Mouse (Mus musculus) MEL-GATA-1-ER (cell line): ENCODE results near the gene Rtn1.

Experiments used
- DNase-seq: peaks from one replicate; pipeline ENCODE4 v3.0.0-alpha.2; 2012; ENCODE audit warnings: low read depth; ENCODE audit errors: extremely low read depth

Gene Rtn1

DNA sequence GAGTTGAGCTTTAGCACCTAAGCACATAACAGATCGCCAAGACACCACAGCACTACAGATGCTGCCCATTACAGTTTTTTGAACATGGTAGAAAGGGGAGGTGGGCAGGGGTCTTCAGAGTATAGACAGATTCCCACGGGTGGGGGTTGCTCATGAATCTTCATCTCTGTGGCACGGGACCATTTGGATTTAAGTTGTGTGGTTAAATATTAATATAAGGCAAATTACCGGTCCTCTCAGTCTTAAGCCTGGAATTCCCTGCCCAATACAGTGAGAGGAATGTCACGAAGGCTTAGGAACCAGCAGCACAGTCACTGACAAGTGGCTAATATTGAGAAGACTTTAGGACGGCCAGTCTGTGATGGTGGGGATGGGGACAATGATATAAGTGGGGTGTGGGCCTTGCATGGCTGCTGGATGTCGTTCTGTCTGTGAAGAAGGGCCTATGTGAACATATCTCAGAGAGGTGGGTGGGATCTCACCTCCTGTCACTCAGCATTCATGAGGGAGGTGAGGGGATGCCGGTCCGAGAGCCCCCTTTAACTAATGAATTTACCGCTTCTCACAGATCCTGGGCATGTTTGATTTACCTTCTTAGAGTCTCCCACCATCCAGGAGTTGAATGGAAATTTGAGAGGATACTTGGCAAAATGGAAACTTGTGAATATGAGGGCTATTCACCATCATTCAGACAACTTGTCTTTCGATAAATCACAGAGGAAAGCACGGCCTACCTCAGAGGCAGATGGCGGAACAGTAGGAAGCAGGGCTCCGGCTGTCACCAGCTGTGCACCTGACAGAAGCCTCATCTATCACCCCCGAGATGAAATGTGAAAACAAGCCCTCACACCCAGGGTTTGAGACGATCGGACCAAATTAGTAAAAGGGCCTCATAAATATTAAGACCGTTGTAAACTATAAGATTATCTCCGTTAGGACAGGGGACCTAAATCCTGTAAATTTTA is 175.7 kb downstream of the Rtn1 start:
- DNase-seq, result no peak

GRCm38 (mm10) chr12:72232176-72232575 is 176.7 kb downstream of the Rtn1 start:
- DNase-seq, result no peak

GRCm38 (mm10) chr12:72229451-72230196 is 179.2 kb downstream of the Rtn1 start:
- no peak for DNase-seq

- DNase-seq, result no peak
These were observed 181.1 kb downstream of the Rtn1 start for GRCm38 (mm10) chr12:72227731-72228130.

DNA sequence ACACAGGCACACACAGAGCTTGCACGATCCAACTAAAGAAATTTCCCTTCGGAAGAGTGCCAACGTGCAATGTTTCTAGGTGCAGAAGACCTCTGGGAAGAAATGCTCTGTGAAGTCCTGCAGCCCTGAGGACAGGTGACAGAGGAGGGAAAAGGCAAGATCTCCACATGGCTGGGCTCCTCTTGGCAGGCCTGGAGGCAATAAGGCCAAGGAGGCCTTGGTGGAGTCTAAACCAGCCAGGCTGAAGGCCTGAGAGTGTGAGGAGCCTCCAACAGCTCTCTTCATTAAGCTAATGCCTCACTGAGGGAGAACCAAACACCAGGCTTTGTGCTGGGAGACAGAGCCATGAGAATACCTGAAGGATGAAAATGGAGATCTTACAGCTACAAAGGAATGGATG is 183.5 kb downstream of the Rtn1 start:
- DNase-seq, result no peak

GRCm38 (mm10) chr12:72223557-72224102 is 185.2 kb downstream of the Rtn1 start:
- DNase-seq, result no peak

DNA sequence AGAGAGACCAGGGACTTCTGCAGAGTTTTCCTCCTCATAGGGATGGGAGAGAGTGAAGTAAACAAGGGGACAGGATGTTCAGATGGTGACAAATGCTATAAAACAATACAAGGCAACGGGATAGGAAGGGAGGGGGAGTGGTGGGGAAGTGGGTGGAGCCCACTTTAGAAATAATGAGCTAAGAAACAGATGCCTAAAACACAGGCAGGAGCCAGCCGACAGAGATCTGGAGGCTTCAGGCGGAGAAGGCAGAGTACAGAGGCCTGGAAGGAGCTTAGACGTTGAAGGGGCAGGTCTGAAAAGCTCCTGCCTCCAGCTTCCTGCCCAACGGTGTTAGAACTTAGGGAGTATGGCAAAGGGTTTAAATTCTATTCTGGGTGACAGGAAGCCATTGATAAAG is 195.3 kb downstream of the Rtn1 start:
- DNase-seq, result no peak

GRCm38 (mm10) chr12:72200828-72201227 is 208.0 kb downstream of the Rtn1 start:
- no peak for DNase-seq

DNA sequence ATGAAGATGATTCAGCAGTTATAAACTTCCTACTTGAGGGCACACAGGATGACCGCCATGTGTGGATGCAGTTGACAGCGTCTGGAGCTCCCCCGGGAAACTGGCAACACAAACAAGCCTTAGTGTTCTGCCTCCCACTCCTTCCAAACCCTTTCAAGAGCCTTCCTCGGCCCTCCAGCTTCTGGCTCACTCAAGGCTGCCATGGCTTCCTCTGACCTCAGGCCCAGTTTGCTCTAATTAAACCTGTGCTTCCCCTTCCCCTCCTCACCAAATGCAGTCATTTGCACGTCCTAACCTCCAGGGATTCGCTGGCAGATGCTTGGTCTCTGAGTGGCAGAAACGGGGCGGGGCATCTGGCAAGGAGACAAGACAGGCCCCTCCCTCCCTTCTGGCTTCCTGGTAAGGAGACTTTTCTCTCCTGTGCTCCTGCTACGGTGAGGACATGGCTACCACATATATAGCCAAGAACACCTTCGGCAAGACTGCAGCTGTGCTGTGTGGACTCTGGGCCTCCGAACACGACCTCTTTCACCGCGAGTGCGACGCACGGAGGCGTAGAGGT is 210.8 kb downstream of the Rtn1 start:
- DNase-seq, result no peak

DNA sequence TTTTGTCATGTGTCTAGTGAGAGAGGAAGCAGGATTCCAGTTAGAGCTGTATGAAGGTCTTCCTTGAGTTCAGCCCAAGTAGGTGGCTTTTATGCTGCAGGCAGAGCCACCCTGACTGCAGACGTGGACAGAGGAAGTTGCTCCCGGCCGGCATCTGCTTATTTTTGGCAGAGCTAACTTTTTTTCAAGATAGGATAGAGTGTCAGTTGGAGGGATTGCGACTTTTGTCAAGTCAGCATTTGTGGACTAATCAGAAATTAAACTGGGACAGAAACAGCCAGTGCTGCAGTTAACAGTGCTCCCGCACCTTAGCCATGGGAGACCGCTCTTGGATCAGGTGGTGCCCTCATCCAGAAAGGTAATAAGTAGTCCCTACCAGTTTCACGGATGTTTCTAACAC is 211.4 kb downstream of the Rtn1 start:
- no peak for DNase-seq

GRCm38 (mm10) chr12:72184929-72185328 is 223.9 kb downstream of the Rtn1 start, which contains the start of gene Ccdc175:
Gene Ccdc175, minus strand, starts transcription at chr12:72185029.
- DNase-seq, result no peak

DNA sequence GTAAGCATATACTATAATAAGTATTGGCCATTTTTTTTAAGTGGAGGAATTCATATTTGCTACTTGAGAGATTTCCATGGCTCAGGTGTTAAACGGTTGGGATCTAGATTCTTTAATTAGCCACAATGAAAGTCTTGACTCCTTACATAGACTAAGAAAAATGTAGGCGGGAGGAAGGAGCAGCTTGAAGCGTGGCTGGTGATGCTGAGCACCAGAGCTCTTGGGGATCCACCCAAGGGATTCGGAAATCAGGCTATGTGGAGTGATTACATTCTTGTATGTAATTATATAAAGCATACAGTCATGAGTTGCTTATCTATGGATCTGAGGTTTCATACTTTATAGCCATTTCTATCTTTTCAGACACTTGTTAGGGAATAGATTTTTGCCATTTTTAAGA is 229.3 kb downstream of the Rtn1 start:
- no peak for DNase-seq

GRCm38 (mm10) chr12:72178322-72178721 is 230.5 kb downstream of the Rtn1 start:
- no peak for DNase-seq
